Mouse (Mus musculus) heart, embryonic 16.5 days (tissue): ENCODE results near the gene Mdk. TPM values are rescaled to one million over a fixed set of nuclear protein-coding genes. Genes with fewer than 3 reads are reported as not detected.
A peak's percentile ranks its signal among the peaks of the same experiment; 100 is the strongest.

ENCODE experiments used
- ATAC-seq: fragments of 200-750 bp; cut with Nextera tagmentation; replicated peaks from 2 replicates; pipeline ENCODE4 v1.8.0; 2017; ENCODE audit warnings: moderate number of reproducible peaks; ENCODE audit not compliant: insufficient read depth, low FRiP score; ENCODE audit errors: extremely low read depth
- H3K27ac ChIP-seq: fragments of 300-500 bp; sonication (generic); 2 replicates; pipeline ENCODE4 v1.5.1; 2014; ENCODE audit warnings: mild to moderate bottlenecking, low read length, control low read depth, moderate library complexity
- H3K27me3 ChIP-seq: fragments of 300-500 bp; sonication (generic); 2 replicates; pipeline ENCODE4 v1.6.1; 2014; ENCODE audit warnings: low read length, mixed read lengths; ENCODE audit not compliant: control insufficient read depth, insufficient read depth
- H3K36me3 ChIP-seq: fragments of 300-500 bp; sonication (generic); 2 replicates; pipeline ENCODE4 v1.6.1; 2014; ENCODE audit not compliant: control insufficient read depth, insufficient read depth
- H3K4me1 ChIP-seq: fragments of 300-500 bp; sonication (generic); 2 replicates; pipeline ENCODE4 v1.6.1; 2014; ENCODE audit warnings: low read length, mixed read lengths; ENCODE audit not compliant: control insufficient read depth, insufficient read depth
- H3K4me2 ChIP-seq: fragments of 300-500 bp; sonication (generic); 2 replicates; pipeline ENCODE4 v1.6.1; 2014; ENCODE audit warnings: low read depth, mild to moderate bottlenecking, control low read depth, low read length
- H3K4me3 ChIP-seq: fragments of 300-500 bp; sonication (generic); 2 replicates; pipeline ENCODE4 v1.5.1; 2014; ENCODE audit warnings: mild to moderate bottlenecking, control low read depth, low read length
- H3K9ac ChIP-seq: fragments of 300-500 bp; sonication (generic); 2 replicates; pipeline ENCODE4 v1.6.1; 2014; ENCODE audit warnings: low read length, control low read depth
- H3K9me3 ChIP-seq: fragments of 300-500 bp; sonication (generic); replicated peaks from 2 replicates; pipeline ENCODE4 v1.6.1; 2016; ENCODE audit warnings: low read length; ENCODE audit not compliant: control insufficient read depth
- WGBS: fragments of 180-500 bp; shearing (Covaris S2); extraction: QIAGEN DNeasy Blood & Tissue Kit; methylation state at CpG from one replicate; pipeline ENCODE4 v1.1.7; 2014; 5-methylcytosine and 5-hydroxymethylcytosine counted together
- polyA plus RNA-seq: library from polyadenylated mRNA; unstranded; fragments of >200 nt; fragmentation: Nextera tagmentation; extraction: Ambion mirVana; gene quantifications from 2 replicates; pipeline ENCODE4 v1.2.1, GENCODE M21; 2015

The Mdk gene
- polyA plus RNA-seq, 1 experiment from 2014 or later: 211 TPM

DNA sequence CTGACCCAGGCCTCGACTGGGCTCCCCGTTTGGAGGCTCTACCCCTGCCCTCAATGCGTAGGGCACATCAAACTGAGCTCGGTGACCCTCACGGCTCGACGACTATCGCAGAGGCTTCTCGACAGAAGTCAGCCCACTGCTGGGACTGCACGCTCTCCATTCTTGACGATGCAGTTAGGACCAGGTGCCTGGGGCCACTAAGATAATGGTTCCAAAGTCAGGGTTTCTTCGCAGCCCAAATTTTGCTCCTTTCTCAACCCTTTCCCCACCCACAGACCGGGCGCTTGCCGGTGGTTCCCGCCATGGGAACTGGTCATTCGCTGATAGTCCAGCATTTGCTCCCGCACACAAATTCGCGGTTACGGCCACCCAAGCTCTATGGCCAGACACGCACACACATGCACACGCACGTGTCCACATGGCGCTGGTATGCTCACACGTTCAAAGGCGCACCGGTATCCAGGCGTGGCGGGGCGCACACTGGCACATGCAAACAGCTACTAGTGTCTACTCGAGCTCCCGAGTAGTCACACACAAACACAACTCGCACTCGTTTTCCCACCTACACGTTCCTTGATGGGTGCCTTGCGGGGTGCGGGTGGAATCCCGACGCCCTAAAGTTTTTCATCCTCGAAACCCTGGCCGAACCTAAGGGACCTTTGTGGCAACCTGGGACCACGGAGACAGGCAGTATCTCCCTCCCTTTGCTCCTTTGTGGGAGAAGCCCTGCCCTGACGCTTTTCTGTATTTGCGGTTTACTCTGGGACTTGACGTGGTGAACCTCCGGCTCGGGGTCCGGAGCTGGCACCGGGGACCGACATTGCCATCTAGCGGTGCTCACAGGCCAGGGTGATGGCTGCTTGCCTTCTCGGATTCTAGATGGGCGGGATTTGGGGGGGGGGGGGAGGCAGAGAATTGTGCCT, 8.4 kb downstream of the Mdk start:
- peak overlapping the region; percentile 67 for H3K4me3 ChIP-seq
- H3K9ac ChIP-seq: no peak overlapping the region
- peak overlapping the region; percentile 57 for H3K4me2 ChIP-seq
- H3K36me3 ChIP-seq: peaks cover 5% of the 10 kb centered on the region
- H3K9me3 ChIP-seq: no peaks in the 10 kb centered on the region
- H3K27ac ChIP-seq: no peak overlapping the region
- H3K4me1 ChIP-seq: peaks cover 18% of the 10 kb centered on the region
- ATAC-seq: 0 out of 2 replicates have a peak, but pooled peaks have one; percentile 25
- peaks cover 43% of the 10 kb centered on the region for H3K27me3 ChIP-seq
- 5% methylated on average over 54 of the region's 54 CpGs for WGBS

DNA sequence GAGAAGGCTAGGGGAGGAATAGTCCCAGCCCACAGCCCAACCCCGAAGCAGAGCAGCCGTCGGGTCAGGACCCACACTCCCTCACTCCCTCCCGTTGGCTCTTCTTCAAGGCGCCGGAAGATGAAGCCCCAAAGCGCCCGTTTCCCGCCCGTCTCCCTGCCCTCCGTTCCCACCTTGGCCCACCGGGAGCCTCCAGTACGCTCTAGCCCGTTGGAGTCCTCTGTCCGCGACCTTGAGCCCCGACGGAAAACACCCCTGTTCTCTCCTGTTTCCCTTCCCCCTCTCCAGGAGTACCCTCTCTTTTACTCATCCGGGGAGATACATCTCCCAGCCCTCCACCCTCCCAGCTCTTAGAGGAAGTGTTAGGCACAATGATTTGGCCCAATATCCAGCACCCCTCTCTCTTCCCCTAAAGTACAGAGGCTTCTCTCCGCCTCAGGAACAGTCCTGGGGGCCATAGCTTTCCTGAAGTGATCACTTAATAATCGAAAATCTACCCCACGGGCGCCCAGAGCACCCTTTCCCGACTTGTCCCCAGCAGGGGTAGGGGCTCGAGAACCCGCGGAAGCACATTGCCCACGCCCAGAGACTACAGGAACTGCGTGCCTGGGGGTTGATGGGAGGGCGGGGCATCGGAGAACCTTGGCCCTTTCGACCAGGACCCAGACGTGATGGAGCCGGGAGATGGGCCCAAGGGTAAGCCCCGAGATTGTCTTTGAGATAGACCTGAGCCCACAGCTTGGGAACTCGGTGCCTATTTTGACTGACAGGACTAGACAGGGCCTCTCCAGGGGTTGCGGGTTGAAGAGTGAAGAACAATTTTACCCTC, 9.3 kb downstream of the Mdk start:
- no peaks in the 10 kb centered on the region for H3K9me3 ChIP-seq
- peak overlapping the region; percentile 97 for H3K4me2 ChIP-seq
- H3K27me3 ChIP-seq: peaks cover 43% of the 10 kb centered on the region
- 3% methylated on average over 37 of the region's 37 CpGs for WGBS
- no peak overlapping the region for H3K27ac ChIP-seq
- peak overlapping the region; percentile 67 for H3K4me3 ChIP-seq
- no peak for ATAC-seq
- H3K4me1 ChIP-seq: peaks cover 18% of the 10 kb centered on the region
- peaks cover 9% of the 10 kb centered on the region for H3K36me3 ChIP-seq
- H3K9ac ChIP-seq: no peak overlapping the region

DNA sequence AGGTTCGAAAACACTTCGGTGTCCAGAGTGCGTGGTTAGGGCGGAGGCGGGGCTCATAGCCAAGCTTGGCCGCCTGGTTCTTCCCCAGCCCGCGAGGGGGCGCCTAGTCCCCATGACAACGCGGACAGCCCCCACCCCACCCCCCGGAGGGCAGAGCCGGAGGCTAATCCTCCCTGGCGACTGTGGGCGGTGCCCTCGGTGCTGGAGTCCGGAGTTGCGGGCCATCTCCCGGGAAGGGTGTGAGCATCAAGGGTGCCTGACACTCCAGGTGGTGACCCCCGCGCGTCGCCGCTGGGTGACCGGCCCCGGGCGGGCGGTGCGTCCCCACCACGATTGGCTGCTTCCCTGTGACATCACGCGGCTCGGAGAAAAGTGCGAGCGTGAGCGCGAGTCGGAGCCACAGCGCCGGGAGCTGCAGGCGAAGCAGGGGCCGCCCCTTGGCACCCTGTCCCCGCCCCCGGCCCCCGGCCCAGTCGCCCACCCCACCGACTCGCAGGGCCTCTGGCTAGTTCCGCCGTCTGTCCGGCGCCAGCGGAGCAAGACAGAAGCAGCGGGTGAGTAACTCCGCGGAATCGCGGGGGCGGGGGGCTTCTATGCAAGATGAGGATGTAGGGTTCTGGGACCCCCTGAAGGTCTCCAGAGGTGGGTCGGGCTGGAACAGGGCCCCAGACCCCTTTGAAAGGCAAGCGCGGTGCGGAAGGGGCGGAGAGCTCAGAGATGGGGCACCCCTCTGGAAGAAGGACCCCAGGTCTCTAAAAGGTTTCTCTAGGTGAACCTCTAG, 10.1 kb downstream of the Mdk start:
- peaks cover 43% of the 10 kb centered on the region for H3K27me3 ChIP-seq
- ATAC-seq: peak; percentile 24

DNA sequence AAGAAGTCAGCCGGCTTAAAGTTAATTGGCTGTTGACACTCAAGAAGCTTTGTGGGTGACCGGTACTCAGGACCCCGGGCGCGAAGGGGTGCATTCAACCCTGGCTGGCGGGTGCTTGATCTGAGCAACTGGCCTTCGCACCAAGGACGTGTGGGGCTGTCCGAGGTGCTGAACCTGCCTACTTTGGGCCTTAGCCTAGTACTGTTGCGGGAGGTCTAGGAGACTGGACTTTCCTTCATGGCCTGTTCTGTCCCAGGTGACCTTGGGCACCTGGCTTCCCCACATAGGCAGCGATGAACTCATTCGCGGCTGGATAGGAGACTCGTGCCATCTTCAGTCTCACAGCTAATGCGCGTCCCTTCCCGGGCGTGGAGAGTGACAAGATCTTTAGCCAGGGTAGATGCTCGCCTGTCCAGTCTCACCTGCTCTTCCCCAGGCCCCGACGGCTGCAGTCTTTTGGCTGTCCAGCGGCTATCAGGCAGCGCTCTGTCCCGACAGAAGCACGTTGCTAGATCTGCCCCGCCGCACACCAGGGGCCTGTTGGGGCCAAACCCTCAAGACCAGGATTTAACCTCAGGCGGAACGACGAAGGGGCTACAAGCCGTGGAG, 10.8 kb downstream of the Mdk start:
- Histone ChIP-seq H3K4me3 (peak overlapping the region; percentile 67), H3K9ac (no peak overlapping the region), H3K4me2 (peak overlapping the region; percentile 97), H3K27ac (no peak overlapping the region), H3K4me1 (peaks cover 18% of the 10 kb centered on the region), H3K36me3 (peaks cover 16% of the 10 kb centered on the region), H3K9me3 (no peaks in the 10 kb centered on the region), H3K27me3 (peaks cover 43% of the 10 kb centered on the region)
- WGBS: 2% methylated on average over 31 of the region's 31 CpGs
- ATAC-seq: peak; percentile 54; the same call in 1 of the 2 replicates

More for the DNA sequence above, 10.1 kb downstream of the Mdk start:
- Histone ChIP-seq H3K9me3 (no peaks in the 10 kb centered on the region), H3K9ac (no peak overlapping the region), H3K27ac (no peak overlapping the region), H3K4me2 (peak overlapping the region; percentile 97), H3K36me3 (peaks cover 16% of the 10 kb centered on the region), H3K4me3 (peak overlapping the region; percentile 67), H3K4me1 (peaks cover 18% of the 10 kb centered on the region)
- WGBS: under 1% methylated on average over 64 of the region's 64 CpGs

DNA sequence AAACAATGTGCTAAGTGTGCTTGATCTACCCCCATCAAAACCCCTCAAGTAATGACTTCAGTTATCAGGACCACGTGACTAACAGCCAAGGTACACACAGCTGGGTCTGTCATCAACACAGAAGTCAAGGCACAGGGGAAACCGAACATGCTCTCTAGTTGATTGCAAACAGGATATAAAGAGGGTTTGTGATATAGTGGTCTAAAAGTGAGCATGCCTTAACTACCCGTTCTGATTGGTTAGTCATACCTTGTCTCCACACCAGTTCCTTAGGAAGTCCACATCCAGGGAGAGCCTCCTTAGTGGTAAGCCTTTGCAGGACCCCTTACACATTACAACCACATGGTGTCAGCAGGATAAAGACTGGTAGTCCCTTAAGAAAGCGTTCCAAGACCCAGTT, 12.0 kb downstream of the Mdk start:
- Histone ChIP-seq H3K4me2 (no peak overlapping the region), H3K36me3 (peaks cover 16% of the 10 kb centered on the region), H3K27me3 (peaks cover 39% of the 10 kb centered on the region), H3K9ac (no peak overlapping the region), H3K4me3 (no peak overlapping the region), H3K9me3 (no peaks in the 10 kb centered on the region), H3K4me1 (peaks cover 18% of the 10 kb centered on the region), H3K27ac (no peak overlapping the region)
- ATAC-seq: no peak
- 70% methylated on average over 4 of the region's 4 CpGs for WGBS

DNA sequence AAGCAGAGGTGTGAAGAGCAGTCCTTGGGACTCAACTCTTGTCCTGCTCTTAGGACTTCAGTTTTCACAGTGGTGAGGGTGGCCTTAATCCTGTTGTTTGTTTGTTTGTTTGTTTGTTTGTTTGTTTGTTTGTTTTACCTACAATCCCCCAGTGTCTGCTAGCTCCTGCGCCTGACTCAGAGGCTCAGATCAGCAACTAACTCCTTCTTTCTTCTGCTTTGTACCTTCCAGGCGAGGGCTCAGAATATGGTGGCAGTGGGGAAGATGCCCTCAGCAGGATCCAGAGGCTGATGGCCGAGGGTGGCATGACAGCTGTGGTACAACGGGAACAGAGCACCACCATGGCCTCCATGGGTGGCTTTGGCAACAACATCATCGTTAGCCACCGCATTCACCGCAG, 15.0 kb downstream of the Mdk start:
- Histone ChIP-seq H3K4me2 (no peak overlapping the region), H3K4me3 (no peak overlapping the region), H3K9me3 (no peaks in the 10 kb centered on the region), H3K27me3 (peaks cover 17% of the 10 kb centered on the region), H3K9ac (no peak overlapping the region), H3K4me1 (peaks cover 8% of the 10 kb centered on the region), H3K36me3 (peaks cover 25% of the 10 kb centered on the region), H3K27ac (no peak overlapping the region)
- 89% methylated on average over 7 of the region's 7 CpGs for WGBS
- no peak for ATAC-seq

DNA sequence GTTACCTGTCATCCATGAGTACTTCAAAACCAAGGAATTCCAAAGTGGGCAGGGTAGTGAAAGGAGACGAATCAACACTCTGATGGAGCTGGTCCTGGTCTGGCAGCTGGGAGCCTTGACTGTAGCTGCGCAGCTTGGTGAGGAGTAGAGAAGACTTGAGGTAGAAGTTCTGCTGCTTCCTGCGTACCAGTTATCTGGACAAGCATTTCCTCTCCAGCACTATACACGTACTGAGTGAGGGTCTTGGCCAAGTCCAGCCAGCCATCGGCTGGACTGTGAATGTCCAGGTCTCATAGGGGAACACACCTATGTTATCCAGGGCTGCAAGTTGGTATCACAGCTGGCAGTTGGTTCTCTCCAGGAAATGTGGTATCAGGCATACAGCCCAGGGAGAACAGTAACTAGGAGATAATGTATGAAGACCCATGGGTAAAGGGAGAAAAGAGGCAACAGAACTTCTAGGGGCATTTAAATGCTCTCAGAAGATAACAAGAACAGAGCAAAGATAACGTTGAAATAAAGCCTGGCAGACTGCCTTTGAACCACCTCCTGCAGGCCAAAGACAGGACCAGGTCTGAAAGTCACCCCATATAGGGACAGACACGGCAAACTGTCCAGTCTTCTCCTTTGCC, 15.6 kb downstream of the Mdk start:
- H3K36me3 ChIP-seq: peaks cover 29% of the 10 kb centered on the region
- no peak overlapping the region for H3K27ac ChIP-seq
- no peak overlapping the region for H3K4me2 ChIP-seq
- no peak for ATAC-seq
- no peak overlapping the region for H3K9ac ChIP-seq
- H3K4me1 ChIP-seq: peaks cover 2% of the 10 kb centered on the region
- H3K9me3 ChIP-seq: no peaks in the 10 kb centered on the region
- no peak overlapping the region for H3K4me3 ChIP-seq
- WGBS: 74% methylated on average over 7 of the region's 7 CpGs
- H3K27me3 ChIP-seq: peaks cover 10% of the 10 kb centered on the region
